Mouse (Mus musculus) thymus, postnatal 25 days (tissue): ENCODE measurements around the gene Cmtm6.
"Not testable (repeated sequence)": the region's sequence is repeated elsewhere in the genome, so short reads cannot be mapped to it uniquely, and the experiment has no call there.

ENCODE experiments used
- DNase-seq: peaks from one replicate; pipeline ENCODE4 v3.0.0; 2022

The Cmtm6 gene

DNA sequence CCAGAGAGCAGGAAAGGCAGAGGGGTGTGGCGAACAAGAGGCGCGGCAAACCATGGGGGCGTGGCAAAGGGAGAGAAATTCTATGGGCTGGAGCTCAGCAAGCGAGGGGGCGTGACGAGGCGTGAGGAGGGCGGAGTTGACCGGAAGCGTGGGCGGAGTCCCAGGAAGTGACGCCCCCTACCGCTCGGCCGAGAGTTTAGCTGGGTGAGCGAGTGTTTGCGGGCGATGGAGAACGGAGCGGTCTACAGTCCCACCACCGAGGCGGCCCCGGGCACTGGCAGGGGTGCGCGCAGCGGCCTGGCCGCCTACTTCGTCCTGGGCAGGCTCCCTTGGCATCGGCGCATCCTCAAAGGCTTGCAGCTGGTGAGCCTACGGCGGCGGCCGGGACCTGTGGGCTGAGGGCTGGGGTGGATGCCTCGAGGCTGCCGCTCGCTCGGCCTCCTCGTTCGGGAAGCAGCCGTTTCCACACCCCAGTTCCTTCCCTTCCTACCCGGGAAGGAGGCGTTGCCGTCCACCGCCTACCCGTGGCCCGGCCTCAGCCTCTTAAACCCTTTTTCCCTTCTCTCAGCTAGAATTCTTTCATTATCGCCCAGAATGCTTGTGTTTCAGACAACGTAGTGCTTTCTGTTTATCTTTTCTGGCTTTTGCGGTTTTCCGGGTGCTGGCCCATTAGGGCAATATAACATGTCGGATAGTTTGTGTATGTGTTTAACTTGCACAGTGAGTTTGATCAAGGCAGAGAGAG lies at the start of gene Cmtm6:
Gene Cmtm6 (plus strand): TSS at position 106 of the 745 bp plus-strand sequence.
- peak; percentile 99 for DNase-seq

DNA sequence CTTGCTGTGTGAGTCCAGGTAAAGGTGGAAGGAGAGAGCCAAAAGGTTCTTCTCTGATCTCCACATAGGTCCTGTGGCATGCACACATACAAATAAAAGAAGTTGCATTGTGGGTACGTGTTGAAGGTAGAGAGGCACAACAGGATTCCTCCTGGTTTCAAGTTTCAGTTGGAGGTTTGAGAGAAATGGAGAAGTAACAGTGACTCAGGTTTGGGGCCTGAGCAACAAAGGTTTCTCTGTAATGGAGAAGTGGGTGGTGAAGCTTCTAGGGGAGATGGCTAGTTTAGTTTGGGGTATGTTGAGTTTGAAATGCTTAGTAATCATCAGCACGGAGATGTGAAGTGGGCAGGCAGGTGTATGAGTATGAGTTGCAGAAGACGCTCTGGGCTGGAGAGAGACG lies 48.7 kb upstream of the Cmtm6 start:
- DNase-seq, result no peak

DNA sequence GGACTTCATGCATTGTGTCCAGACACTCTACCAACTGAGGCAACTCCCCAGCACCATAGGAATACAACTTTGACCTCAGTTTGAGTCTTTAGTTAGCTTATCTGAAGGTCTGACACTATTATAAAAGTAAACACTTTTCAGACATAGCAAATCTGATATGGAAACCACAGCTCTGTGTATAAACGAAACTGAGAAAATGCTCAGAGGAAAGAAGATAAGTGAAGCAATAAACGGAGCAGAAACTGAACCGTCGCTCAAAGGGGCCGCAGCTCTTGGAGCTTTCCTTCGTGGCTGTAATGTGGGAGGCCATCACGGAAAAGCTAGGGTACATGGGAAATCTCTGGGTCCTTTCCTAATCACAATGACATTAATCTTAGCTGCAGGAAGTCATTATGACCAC lies 44.7 kb upstream of the Cmtm6 start:
- DNase-seq, result no peak

DNA sequence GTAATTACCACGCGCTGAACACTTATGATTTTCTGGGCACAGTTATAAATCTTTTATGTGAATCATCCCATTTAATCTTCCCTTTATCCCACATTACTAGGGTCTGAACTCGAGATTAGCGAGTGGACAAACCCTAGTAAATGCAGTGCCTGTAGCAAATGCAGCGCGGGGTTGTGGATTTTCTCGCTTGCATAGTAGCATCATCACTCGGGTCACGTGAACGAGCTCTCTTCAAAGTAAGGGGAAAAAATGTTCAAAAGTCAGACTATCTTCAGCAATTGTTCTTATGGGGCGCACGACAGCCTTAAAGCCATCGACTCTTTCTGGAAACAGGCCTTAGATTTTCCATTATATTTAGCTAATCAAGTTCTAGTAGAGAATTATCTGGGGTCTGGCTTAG lies 43.3 kb upstream of the Cmtm6 start:
- DNase-seq, result no peak

DNA sequence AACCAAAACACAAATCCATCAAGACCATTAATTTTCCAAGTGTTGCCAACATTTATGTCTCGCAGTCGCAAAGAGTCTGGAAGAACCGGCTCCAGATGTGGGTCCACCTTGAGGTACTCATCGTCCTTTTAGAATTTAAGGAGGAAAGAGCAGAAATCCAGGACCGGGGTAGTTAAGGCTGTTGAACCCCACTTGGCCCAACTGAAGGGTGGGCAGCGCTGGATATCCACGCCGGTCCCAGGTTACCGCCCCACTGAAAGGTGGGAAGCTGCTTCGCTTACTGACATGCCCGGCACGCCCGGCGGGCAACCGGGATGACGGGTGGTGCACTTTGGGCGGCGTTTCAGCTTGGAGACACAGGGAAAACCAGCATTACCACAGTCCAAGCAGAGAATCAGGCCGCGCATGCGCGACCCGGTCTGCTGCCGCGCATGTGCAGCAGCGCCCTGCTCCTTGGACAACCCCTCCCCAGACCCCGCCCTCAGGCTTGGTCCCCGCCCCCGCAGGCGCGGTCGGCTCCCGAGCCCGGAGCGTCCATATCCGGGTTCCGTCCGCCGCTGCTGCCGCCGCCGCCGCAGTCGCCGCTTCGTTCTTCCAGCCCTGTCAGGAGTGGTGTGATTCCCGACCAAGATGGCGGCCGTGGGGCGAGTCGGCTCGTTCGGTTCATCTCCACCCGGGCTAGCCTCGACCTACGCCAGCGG lies 42.5 kb upstream of the Cmtm6 start, which contains the start of gene Dync1li1:
Gene Dync1li1 (plus strand): TSS at position 539 of the 701 bp plus-strand sequence.
- DNase-seq, result peak; percentile 98

DNA sequence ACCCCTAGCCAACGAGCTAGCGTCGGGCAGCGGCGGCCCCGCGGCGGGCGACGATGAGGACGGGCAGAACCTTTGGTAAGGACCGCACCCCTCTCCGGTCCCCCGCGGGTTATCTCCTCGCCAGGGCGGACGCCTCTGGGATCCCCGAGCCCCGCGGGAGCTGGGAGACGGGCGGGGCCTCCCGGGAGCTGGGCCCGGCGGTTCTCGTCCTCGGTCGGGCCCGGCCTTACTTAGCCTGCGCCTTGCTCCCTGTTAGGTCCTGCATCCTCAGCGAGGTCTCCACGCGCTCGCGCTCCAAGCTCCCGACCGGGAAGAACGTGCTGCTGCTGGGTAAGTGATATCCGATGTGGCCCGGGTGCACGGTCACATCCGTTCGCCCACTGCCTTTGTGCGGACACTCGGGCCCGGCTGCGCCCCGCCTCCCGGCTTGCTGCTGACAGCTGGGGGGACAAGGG lies 41.9 kb upstream of the Cmtm6 start:
- no peak for DNase-seq

DNA sequence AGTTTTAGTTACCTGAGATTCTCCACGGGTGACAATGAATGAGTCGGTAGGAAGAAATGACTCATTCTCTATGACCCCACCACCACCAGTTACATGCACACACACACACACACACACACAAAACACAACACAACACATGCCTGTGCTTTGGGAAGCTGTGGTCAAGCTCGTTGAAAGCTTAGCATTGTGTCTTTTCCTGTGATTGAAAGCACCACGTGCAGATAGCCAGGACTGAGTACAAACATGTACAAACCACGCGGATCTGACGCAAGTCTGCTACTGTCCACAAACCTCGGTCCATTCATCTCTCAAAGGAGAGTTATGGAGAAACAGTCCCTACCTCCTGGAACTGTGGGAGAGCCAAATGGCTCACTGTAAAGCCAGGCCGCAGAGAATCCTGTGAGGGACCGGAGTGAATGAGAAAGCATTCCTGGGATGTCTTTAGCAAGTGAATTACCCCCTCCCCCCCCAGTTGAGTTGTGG lies 40.8 kb upstream of the Cmtm6 start:
- no peak for DNase-seq

DNA sequence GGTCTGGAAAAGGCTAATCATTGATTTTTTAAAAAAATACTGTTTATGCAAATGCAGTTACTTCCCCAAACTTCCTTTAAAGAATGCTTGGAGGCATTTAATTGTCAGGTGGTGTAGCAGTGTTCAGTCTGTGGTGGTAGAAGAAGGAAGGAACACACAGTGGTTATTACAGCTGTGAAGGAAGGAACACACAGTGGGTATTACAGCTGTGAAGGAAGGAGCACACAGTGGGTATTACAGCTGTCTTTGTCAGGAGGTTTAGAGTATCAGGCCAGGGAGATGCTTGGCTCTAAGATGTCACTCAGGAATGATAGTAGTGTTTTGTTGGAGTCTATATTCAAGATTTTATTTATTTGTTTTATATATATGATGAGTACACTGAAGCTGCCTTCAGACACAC lies 39.8 kb upstream of the Cmtm6 start:
- no peak for DNase-seq

DNA sequence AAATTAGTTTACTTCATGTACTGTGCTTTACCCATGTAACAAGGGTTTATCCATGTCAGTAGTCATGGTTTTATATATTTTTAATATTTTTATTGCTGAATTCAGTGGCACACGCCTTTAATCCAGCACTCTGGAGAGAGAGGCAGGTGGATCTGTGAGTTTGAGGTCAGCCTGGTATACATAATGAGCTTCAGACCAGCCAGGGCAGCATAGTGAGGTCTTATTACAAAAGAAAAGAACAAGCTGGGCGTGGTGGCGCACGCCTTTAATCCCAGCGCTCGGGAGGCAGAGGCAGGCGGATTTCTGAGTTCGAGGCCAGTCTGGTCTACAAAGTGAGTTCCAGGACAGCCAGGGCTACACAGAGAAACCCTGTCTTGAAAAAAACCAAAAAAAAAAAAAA lies 35.3 kb upstream of the Cmtm6 start:
- DNase-seq, result not testable (repeated sequence)

DNA sequence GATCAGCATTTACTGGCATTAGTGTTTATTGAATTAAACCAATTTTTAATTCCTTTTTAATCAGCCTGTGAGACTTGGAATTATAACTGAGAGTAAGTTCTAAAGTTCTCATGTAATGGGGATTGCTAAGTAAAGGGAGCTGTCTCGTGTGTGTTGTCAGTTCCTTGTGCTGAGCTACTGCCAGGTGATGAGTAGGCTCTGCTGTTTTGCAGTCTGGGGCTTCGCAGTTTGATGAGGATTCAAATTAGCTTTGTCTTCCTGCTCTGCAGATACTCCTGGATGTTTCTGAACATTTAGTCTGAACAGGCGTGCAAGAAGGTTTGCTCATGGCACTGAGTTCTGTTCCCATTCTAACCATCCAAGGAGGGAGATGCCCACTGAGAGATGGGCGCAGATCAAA lies 33.8 kb upstream of the Cmtm6 start:
- no peak for DNase-seq

DNA sequence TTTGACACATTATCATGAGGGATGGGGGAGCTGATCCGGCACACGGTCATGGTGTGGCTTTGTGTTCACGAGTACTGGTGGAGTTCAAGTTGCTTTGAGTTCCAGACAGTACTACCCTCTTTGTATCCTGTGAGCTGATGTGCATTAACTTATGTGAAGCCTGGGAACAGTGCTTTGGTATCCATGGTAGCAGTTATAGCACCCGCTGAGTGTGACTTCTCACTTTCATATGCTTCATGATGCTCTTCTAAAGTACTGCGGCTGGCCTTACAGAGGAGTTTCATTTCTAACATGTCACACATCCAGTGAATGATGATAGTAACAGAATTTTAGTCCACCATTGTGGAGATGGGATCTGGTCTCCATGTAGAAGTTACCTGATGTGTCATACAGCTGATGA lies 33.0 kb upstream of the Cmtm6 start:
- DNase-seq, result no peak

DNA sequence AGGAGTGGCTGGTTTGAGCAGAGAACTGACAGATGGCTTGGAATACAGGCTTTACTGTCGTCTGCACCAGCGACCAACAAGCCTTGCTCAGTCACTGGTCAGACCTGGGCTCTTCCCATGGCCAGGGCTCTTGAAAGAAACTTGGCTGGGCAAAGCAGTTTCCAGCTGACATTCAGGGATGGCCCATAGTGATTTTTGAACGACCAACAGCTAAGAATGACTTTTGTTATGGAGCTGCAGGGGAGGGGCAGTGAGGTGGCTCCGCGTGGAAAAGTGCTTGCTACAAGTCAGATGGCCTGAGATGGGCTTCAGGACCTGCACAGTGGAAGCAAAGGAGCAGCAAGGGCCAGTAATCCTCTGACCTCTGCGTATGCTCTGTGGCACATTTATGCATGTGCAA lies 31.7 kb upstream of the Cmtm6 start:
- DNase-seq, result no peak

DNA sequence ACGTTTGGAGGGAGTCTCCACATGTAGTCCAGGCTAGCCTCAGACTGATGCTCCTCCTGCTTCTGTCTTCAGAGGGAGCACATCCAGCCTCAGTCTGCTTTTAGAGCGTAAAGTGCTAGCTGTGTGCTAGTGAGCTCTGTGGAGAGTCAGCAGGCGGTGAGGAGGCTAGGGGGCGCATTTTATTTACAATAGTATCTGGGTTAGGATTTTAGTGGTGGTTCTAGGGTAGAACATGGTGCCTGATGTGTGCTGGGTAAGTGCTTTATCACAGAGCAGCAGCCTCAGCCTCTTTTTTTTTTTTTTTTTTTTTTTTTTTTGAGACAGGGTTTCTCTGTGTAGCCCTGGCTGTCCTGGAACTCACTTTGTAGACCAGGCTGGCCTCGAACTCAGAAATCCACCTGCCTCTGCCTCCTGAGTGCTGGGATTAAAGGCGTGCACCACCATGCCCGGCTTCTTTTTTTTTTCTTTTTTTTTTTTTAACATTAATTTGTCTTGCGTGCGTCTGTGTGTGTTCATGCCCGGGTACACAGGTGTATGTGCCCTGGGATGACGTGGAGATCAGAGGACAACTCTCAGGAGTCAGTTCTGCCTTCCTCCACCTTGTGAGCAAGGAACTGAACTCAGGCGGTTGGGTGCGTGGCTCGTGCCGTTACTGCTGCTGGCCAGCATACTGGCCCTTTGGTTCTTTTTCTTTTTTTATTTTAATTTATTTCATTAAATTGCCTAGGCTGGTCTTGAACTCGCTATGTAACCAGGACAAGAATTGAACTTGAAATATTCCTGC lies 30.8 kb upstream of the Cmtm6 start:
- no peak for DNase-seq

DNA sequence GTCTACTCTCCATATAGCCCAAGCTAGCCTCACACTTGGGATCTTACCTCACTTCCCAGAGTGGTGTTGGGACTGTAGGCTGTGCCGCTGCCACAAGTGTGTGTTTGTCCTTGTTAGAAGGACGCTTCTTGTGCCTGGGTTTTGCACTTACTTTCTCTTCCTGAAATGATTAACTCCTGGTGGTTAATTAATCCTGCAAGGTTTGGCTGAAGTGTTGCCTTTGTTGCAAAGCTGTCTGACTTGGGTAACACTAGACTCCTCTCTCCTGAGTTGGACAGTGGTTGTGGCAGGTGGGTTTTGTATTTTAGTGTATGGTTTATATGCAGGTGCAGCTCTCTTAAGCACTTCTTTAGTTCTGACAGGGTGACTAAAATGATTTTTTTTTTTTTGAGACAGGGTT lies 29.9 kb upstream of the Cmtm6 start:
- no peak for DNase-seq

DNA sequence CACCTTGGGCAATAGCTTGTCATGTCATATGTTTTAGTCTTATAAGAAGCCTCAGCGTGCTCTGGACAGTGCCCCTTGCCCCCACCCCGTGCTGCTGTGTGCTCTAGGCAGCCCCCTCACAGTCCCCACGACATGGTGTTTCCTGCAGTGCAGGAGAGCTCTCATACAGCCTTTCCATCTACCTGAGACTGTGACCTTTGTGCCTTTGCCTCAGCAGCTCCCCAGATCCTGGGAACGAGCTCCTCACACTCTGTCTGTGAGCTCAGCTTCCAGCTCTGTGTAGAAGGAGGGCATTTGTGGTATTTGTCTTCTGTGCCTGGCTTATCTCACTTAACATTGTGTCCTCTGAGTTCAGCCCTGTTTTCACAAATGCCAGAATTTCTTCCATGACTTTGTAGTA lies 29.0 kb upstream of the Cmtm6 start:
- no peak for DNase-seq

DNA sequence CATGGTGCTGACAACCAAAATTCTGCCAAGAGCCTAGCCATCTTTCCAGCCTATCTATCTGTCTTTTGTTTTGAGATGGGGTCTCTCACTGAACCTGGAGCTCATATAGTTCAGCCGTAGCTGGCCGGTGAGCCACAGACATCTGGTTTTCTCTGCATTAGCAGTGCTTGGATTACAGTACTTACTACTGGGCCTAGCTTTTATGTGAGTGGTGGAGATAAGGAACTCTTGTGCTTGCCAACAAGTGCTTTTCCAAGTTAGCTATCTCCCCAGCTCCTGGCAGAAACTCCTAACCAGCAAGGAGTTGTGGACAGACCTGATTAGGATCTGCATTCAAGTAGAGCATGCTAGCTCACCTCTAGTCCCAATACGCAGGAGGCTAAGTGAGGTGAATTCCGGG lies 23.1 kb upstream of the Cmtm6 start:
- no peak for DNase-seq

DNA sequence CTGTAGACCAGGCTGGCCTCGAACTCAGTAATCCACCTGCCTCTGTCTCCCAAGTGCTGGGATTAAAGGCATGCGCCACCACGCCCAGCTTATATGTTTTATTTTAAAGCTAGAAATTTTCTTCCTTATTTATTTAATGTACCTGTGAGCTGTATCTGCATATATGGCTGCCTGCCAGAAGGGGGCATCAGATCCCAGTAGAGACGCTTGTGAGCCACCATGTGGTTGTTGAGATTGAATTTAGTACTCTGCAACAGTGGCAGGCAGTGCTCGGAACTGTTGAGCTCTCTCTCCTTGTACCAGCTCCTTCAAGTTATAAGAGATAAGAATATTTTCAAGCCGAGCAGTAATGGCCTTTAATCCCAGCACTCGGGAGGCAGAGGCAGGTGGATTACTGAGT lies 20.6 kb upstream of the Cmtm6 start:
- DNase-seq, result peak; percentile 54

DNA sequence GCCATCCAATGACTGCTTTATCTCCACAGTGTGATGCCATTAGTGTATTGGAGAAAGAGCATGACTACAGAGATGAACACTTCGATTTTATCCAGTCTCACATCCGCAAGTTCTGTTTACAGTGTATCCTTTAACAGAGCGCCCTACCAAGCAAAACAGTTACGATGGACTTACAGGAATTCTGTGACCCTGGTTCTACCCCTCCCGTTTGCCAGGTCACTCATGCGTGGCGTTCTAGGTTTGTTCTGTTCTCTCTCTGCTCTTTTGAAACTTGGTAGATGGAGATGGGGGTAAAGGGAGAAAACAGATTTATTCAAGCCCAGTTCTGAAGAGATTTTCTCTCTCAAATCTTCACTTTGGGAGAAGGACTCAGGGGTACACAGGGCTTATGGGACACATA lies 17.4 kb upstream of the Cmtm6 start:
- DNase-seq, result no peak

DNA sequence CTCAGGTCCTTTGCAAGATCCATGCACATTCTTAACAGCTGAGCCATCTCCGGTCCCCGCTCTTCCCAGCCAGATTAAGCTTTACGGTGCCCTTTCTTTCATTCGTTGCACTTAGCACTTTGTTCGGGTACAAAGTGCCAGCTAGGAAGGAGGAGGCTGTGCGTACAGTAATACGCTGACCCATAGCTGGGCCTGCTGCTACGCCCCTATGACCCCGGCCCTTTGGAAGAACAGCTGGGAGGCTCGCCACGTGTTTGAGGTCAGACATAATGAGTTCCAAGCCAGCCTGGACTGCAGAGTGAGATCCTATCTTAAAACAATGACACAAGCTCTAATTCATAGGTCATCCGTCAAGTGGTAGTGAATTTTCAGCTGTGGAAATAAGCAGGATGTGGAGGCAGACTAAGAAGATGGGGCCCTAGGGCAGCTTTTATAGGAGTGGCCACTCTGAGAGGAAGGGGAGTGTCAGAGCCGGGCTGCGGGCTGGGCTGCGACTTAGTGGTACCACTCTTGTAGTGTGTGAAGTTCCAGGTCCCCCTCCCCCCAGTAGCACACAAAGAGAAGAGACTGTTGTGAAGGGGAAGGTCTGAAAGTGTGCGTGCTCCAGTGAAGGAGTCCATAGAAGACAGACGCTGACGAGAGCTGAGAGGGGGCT lies 14.1 kb upstream of the Cmtm6 start:
- no peak for DNase-seq

DNA sequence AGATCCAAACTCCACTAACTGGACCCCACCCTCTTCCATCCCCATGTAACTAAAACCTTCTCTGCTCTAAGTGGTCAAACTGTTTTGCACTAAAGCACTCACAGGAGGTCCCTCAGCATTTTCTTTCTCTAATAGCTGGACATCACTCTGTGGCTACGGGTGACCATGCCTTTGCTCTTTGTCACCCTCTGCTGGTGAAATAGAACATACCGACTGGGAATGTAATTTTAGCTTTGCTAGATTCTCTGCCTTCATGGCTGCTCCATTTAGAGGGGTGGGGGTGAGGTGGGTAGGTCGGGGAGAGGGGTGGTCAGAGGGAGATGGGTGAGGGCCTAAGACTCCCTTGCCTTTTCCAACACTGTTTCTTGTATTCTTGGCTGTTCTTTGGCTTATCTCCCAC lies 3.6 kb upstream of the Cmtm6 start:
- DNase-seq, result no peak

DNA sequence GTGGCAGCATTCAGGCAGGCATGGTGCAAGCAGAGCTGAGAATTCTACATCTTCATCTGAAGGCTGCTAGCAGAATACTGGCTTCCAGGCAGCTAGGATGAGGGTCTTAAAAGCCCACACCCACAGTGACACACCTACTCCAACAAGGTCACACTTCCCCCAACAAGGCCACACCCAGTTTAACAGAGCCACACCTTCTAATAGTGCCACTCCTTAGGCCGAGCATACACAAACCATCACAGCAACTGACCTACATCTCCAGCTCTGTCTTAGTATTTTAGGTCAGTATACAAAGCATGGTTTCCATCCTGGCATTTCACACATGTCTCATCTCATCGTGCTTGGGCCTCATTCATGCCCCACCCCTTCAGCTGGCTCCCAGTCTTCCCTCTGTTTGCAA lies 2.5 kb upstream of the Cmtm6 start:
- DNase-seq, result not testable (repeated sequence)

DNA sequence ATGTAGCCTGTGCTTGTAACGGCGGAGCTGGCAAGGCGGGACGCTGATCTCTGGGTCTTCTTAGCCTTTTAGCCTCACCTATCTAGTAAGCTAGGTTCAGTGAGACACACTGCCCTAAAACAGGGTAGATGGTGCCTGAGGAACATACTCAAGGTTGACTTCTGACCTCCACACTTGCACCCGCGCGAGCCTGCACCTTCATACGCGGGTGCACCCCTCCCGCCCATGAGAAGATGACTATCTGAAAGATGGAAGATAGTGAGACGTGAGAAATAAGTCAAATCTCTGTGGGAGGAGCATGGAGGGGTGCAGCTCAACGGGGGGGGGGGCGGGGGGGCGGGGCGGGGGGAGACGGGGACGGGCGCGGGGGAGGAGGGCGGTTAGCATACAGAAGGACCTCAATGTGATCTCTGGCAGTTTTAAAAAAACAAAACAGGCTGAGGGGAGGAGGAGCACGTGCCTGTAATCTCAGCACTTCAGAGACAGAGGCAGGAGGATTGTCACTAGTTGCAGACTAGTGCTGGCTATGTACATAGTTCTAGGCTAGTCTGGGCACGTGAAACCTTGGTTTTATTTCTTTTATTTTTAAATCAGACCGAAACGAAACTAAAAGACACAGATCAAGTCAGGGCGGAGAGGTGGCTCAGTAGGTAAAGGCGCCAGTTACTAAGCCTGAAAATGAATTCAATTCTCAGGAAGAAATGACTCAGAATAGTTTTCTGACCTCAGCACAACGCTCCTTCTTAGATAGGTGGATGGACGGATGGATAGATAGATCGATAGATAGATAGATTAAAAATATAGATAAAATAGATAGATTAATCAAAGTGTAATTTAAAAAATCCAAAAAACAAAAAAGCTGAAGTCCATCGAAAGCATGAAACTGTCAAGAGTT lies 758 bp upstream of the Cmtm6 start:
- peak; percentile 29 for DNase-seq
